Mouse (Mus musculus): ENCODE data around the gene Rnf4. TPM values are rescaled to one million over a fixed set of nuclear protein-coding genes. Genes with fewer than 3 reads are reported as not detected.

Rnf4 gene
- polyA plus RNA-seq, 1 experiment: 57.4 TPM

DNA sequence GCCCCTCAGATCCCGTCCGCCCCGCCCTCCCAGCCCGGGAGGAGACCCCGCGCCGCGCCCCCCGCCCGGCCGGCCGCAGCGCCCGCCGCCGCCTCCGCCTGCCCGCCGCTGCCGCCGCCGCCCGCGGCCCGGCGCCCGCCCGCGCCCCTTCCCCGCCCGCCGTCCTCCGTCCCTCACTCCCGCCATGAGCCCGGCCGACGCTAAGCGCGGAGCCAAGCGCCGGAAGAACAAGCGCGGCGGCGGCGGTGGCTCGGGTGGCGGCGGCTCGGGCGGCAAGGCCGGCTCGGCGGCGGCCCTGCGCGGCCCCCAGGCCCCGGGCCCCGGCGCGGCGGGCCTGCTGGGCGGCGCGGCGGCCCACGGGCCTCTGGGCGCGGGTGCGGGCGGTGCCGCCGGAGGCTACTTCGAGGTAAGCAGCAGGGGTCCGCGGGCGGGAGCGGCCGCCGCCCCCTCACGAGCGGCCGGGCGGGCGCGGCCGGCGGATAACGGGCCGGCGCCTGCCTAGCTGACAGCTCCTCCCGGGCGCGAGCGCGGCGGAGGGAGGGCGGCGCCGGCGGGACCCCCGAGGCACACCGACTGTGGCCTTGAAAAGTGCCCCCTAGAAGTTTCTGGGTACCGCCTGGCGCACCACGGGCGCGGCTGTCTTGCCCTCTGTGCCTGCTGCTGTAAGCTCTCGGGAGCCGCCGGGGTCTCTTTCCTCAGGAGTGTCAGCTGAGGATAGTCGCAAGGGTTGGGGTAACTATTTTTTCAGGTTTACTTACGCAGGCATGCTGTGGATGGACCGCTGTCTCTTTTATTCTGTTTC lies 34.1 kb downstream of the Rnf4 start:
- TF ChIP-seq CTCF (IDR thresholded peaks at IDR 0.05; ENCODE audit: insufficient read depth, low read length) (no peak), POLR2A (IDR thresholded peaks at IDR 0.05; ENCODE audit: borderline replicate concordance, extremely low read depth, low read depth, low read length) (no peak)
- Histone ChIP-seq H3K4me3 (replicated peaks; ENCODE audit: extremely low read depth, low read depth, low read length) (peak overlapping the region; percentile 85), H3K4me1 (ENCODE audit: control insufficient read depth, insufficient read depth, low read length) (peaks cover 11% of the 10 kb centered on the region)
- peak; percentile 34 for DNase-seq
- WGBS: 9% methylated on average over 94 of the region's 114 CpGs

DNA sequence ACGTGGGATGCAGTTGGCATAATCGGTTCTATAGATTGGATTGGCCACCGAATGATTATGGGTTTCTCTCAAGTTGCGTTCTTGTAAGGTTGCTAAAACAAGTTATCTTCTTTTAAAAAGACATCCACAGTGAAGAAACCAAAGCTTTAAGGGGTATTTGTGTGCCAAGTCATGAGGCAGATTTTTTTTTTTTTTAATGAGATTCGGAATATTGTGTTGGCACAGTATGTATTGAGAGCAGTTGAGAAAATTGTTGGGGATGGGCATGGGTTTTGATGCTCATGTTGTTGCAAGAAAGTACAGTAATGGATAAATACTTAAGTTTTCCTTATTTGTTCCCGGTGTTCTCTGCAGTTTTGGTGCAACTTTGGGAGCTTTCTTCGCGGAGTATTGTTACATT lies 34.8 kb downstream of the Rnf4 start:
- TF ChIP-seq CTCF (IDR thresholded peaks at IDR 0.05; ENCODE audit: insufficient read depth, low read length): no peak
- no peak for TF ChIP-seq POLR2A (IDR thresholded peaks at IDR 0.05; ENCODE audit: borderline replicate concordance, extremely low read depth, low read depth, low read length)
- DNase-seq: no peak
- WGBS: 16% methylated on average over 8 of the region's 8 CpGs

DNA sequence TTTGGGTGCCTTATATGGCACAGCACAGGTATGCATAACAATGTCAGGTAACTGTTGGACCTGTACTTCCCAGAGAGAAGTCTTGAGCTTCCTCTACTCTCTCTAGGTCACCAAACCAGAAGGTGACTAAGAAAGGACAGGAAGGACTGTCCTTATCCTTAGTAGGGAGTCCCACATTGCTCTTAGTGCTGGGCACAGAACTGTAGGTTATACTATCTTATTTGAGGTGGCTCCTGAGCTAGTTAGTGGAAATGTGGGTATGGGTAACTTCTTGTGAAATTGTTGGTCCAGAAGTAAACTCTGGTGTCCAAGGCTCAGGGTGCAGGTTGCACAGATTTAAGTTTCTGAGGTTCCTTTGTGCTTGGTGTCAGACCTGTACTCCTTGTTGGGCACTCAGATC lies 36.1 kb downstream of the Rnf4 start:
- TF ChIP-seq POLR2A (IDR thresholded peaks at IDR 0.05; ENCODE audit: borderline replicate concordance, extremely low read depth, low read depth, low read length): no peak
- no peak for TF ChIP-seq CTCF (IDR thresholded peaks at IDR 0.05; ENCODE audit: insufficient read depth, low read length)
- no peak overlapping the region for H3K4me3 ChIP-seq (replicated peaks; ENCODE audit: extremely low read depth, low read depth, low read length)
- DNase-seq: no peak
- peaks cover 11% of the 10 kb centered on the region for H3K4me1 ChIP-seq (ENCODE audit: control insufficient read depth, insufficient read depth, low read length)

More for the DNA sequence above, 34.8 kb downstream of the Rnf4 start:
- Histone ChIP-seq H3K4me1 (ENCODE audit: control insufficient read depth, insufficient read depth, low read length) (peaks cover 11% of the 10 kb centered on the region), H3K4me3 (replicated peaks; ENCODE audit: extremely low read depth, low read depth, low read length) (peak overlapping the region; percentile 85)

DNA sequence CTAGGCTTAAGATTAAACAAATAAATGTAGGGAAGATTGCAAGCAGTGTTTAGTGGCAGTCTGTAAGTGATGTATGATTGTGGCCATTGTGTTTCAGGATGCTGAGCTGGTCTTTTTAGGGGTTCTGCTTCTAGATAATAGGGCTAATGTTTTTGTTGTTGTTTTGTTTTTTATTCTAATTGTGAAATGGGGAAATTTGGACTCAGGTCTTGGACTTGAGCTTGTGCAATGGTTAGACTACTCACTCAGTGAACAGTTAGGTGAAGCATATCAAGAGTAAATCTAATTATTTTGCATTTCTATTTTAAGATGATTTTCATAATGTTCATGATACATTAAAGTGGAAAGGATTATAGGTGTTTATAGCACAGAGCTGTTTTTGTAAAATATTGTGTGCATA lies 36.5 kb downstream of the Rnf4 start:
- TF ChIP-seq CTCF (IDR thresholded peaks at IDR 0.05; ENCODE audit: insufficient read depth, low read length): no peak
- TF ChIP-seq POLR2A (IDR thresholded peaks at IDR 0.05; ENCODE audit: borderline replicate concordance, extremely low read depth, low read depth, low read length): no peak
- peaks cover 11% of the 10 kb centered on the region for H3K4me1 ChIP-seq (ENCODE audit: control insufficient read depth, insufficient read depth, low read length)
- H3K4me3 ChIP-seq (replicated peaks; ENCODE audit: extremely low read depth, low read depth, low read length): no peak overlapping the region
- DNase-seq: no peak

DNA sequence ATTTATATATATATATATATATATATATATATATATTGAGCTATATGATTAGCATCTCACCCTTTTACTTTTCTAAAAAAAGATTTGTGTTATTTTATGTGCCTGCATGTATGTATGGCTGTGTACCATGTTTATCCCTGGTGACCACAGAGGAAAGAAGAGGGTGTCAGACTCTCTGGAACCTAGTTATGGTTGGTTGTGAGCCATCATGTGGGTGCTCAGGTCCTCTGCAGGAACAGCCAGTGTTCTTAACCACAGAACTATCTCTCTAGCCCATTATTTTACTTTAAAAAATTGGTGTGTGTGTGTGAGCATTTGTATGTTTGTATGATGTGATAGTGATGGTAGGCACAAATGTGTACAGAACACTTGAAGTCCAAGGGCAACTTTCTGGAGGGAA lies 42.7 kb downstream of the Rnf4 start:
- TF ChIP-seq POLR2A (IDR thresholded peaks at IDR 0.05; ENCODE audit: borderline replicate concordance, extremely low read depth, low read depth, low read length) (no peak), CTCF (IDR thresholded peaks at IDR 0.05; ENCODE audit: insufficient read depth, low read length) (no peak)
- no peak for DNase-seq
- peaks cover 5% of the 10 kb centered on the region; the same call in 1 of the 2 replicates for H3K4me1 ChIP-seq (ENCODE audit: control insufficient read depth, insufficient read depth, low read length)
- no peak overlapping the region for H3K4me3 ChIP-seq (replicated peaks; ENCODE audit: extremely low read depth, low read depth, low read length)

DNA sequence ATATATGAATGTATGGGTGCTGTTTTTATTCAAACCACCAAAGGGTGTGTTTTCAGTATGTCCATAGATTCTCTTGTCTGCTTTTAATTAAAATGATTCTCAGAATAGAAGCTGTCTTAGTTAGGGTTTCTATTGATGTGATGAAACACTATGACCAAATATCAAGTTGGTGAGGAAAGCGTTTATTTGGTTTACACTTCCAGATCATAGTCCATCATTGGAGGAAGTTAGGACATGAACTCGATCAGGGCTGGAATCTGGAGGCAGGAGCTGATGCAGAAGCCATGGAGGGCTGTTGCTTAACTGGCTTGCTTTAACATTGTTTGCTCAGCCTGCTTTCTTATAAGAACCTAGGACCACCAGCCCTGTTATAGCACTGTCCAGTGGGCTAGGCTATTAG lies 45.6 kb downstream of the Rnf4 start:
- WGBS: 32% methylated on average over 2 of the region's 2 CpGs
- no peak for DNase-seq
- no peak for TF ChIP-seq CTCF (IDR thresholded peaks at IDR 0.05; ENCODE audit: insufficient read depth, low read length)
- TF ChIP-seq POLR2A (IDR thresholded peaks at IDR 0.05; ENCODE audit: borderline replicate concordance, extremely low read depth, low read depth, low read length): no peak
- peaks cover 5% of the 10 kb centered on the region; the same call in 1 of the 2 replicates for H3K4me1 ChIP-seq (ENCODE audit: control insufficient read depth, insufficient read depth, low read length)
- H3K4me3 ChIP-seq (replicated peaks; ENCODE audit: extremely low read depth, low read depth, low read length): no peak overlapping the region

DNA sequence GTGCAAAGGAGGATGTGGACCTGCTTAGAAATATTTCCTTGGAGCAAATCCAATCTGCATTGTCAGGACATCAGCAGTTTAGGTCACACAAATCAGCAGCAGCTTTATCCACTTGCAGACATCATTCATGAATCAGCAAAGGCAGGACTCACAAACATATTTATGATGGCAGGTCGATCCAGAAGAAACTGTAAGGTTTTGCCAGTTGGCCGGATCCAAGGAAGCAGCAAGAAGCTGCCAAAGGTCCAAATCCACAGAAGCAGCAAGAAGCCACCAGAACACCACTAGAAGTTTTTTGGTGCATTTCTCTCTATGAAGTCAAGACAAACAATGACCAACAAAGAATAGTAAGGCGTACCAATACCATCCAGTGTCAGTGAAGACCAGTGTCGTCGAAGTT lies 49.5 kb downstream of the Rnf4 start:
- H3K4me3 ChIP-seq (replicated peaks; ENCODE audit: extremely low read depth, low read depth, low read length): no peak overlapping the region
- no peak for TF ChIP-seq POLR2A (IDR thresholded peaks at IDR 0.05; ENCODE audit: borderline replicate concordance, extremely low read depth, low read depth, low read length)
- no peak for TF ChIP-seq CTCF (IDR thresholded peaks at IDR 0.05; ENCODE audit: insufficient read depth, low read length)

DNA sequence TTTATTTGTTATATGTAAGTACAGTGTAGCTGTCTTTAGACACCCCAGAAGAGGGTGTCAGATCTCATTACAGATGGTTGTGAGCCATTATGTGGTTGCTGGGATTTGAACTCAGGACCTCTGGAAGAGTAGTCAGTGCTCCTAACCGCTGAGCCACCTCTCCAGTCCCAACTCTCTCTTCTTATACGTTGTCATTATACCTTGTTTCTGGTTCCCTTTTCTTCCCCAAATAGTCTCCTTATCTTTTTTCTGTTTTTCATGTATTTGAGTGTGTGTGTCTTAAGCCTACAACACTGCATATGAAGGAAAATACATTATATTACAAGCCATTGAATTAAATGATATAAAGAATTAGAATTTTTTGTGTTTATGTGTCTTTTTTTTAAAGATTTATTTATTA lies 50.7 kb downstream of the Rnf4 start:
- WGBS: 93% methylated on average over 2 of the region's 2 CpGs
- no peak for DNase-seq
- peaks cover 2% of the 10 kb centered on the region; the same call in 1 of the 2 replicates for H3K4me1 ChIP-seq (ENCODE audit: control insufficient read depth, insufficient read depth, low read length)
- TF ChIP-seq POLR2A (IDR thresholded peaks at IDR 0.05; ENCODE audit: borderline replicate concordance, extremely low read depth, low read depth, low read length) (no peak), CTCF (IDR thresholded peaks at IDR 0.05; ENCODE audit: insufficient read depth, low read length) (no peak)
- H3K4me3 ChIP-seq (replicated peaks; ENCODE audit: extremely low read depth, low read depth, low read length): no peak overlapping the region

More for the DNA sequence above, 49.5 kb downstream of the Rnf4 start:
- DNase-seq: no peak
- 88% methylated on average over 5 of the region's 5 CpGs for WGBS
- H3K4me1 ChIP-seq (ENCODE audit: control insufficient read depth, insufficient read depth, low read length): peaks cover 2% of the 10 kb centered on the region; the same call in 1 of the 2 replicates

DNA sequence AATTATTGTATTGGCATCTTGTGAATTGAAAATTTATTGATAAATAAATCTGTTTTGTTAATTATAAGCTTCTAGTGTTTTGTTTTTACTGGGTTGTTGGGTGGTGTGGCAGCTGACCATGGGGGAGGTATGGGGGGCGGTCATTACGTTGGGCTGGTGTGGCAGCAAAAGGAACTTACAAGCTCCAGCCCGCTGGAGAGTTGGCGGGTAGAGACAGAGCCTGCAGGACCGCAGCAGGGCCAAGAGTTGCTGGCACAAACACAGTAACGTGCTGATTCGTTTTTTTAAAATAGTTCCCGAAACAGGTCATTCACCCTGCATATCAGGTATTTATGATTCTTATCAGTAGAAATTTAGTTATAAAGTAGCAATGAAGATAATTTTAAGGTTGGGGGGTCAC lies 57.2 kb downstream of the Rnf4 start:
- no peak for DNase-seq
- H3K4me1 ChIP-seq (ENCODE audit: control insufficient read depth, insufficient read depth, low read length): peaks cover 2% of the 10 kb centered on the region
- 85% methylated on average over 8 of the region's 8 CpGs for WGBS

DNA sequence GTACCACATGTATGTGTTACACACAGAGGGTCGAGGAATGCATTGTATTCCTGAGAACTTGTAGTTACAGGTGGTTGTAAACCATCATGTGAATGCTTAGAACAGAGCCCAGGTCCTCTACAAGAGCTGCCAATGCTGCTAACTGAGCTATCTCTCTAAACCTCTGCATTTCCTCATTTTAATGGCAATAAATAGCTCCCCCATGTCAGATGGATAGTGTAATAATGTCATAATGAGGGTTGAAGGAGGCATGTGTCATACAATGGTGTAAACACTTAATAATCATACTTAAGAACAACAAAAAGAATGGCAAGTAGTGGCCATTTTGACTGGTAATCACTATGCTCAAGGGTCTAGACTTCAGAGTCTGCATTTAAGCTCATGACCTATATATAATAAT lies 59.3 kb downstream of the Rnf4 start:
- no peak for DNase-seq
- H3K4me3 ChIP-seq (replicated peaks; ENCODE audit: extremely low read depth, low read depth, low read length): no peak overlapping the region
- TF ChIP-seq POLR2A (IDR thresholded peaks at IDR 0.05; ENCODE audit: borderline replicate concordance, extremely low read depth, low read depth, low read length) (no peak), CTCF (IDR thresholded peaks at IDR 0.05; ENCODE audit: insufficient read depth, low read length) (no peak)
- H3K4me1 ChIP-seq (ENCODE audit: control insufficient read depth, insufficient read depth, low read length): peaks cover 5% of the 10 kb centered on the region
- WGBS: 80% methylated on average over 1 of the region's 1 CpGs

More for the DNA sequence above, 57.2 kb downstream of the Rnf4 start:
- H3K4me3 ChIP-seq (replicated peaks; ENCODE audit: extremely low read depth, low read depth, low read length): no peak overlapping the region
- TF ChIP-seq POLR2A (IDR thresholded peaks at IDR 0.05; ENCODE audit: borderline replicate concordance, extremely low read depth, low read depth, low read length) (no peak), CTCF (IDR thresholded peaks at IDR 0.05; ENCODE audit: insufficient read depth, low read length) (no peak)
